Mouse (Mus musculus): Measurements from ENCODE around the gene Actr3. TPM values are rescaled to one million over a fixed set of nuclear protein-coding genes. Genes with fewer than 3 reads are reported as not detected.

Gene Actr3
- polyA plus RNA-seq, 1 experiment from 2014 or later: 271 TPM

DNA sequence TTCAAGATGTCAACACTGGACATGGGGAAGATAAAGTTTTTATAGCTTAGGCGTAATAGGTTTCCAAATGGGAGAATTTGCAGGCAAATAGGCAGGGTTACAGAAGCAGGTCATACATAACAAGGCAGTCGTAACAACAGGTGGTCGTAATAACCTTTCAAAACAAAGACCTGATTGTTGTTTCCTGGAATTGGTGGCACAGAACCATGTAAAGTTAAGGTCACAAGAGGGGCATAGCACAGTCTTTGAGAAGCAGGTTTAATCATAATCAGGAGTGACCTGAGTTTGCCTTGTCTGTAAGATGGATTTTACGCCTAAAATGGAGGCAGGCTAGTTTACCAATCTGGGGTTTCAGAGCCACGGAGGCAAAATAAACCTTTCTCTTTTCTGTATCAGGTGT lies 84.7 kb downstream of the Actr3 start:
- Histone ChIP-seq H3K4me2 (no peak overlapping the region), H3K9ac (ENCODE audit: low read length) (no peak overlapping the region), H3K9me3 (ENCODE audit: control insufficient read depth, low read length) (no peaks in the 10 kb centered on the region; the same call in 1 of the 2 replicates), H3K4me1 (ENCODE audit: control insufficient read depth, insufficient read depth, low read length) (no peaks in the 10 kb centered on the region), H3K27ac (ENCODE audit: low read depth, low read length) (no peak overlapping the region), H3K36me3 (ENCODE audit: control insufficient read depth, insufficient read depth, low read length) (no peaks in the 10 kb centered on the region), H3K4me3 (ENCODE audit: low read depth, low read length) (no peak overlapping the region), H3K27me3 (ENCODE audit: control insufficient read depth, insufficient read depth, low read length) (no peaks in the 10 kb centered on the region)
- WGBS: 89% methylated on average over 5 of the region's 5 CpGs
- ATAC-seq (ENCODE audit: low FRiP score) (no peak), DNase-seq (ENCODE audit: low spot score, missing footprints) (no peak)

DNA sequence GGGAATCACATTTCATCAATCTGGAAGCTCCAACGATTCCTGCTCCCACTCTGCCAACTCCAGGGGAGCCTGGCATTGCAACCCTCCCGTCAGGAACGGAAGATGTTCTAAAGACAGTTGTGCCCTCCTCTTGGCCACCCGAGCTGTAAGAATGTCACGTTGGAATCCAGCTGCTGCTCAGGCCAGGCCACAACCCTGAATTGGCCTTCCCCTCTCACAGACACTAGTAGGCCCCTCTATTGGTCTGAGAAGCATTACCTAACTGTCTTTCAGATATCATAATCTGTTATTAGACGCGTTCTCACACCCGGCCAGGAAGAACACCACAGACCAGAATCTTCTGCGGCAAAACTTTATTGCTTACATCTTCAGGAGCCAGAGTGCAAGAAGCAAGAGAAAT lies 89.7 kb downstream of the Actr3 start:
- Histone ChIP-seq H3K27me3 (ENCODE audit: control insufficient read depth, insufficient read depth, low read length) (no peaks in the 10 kb centered on the region), H3K9ac (ENCODE audit: low read length) (no peak overlapping the region), H3K4me3 (ENCODE audit: low read depth, low read length) (no peak overlapping the region), H3K36me3 (ENCODE audit: control insufficient read depth, insufficient read depth, low read length) (no peaks in the 10 kb centered on the region), H3K4me2 (no peak overlapping the region), H3K27ac (ENCODE audit: low read depth, low read length) (no peak overlapping the region), H3K9me3 (ENCODE audit: control insufficient read depth, low read length) (no peaks in the 10 kb centered on the region; the same call in 1 of the 2 replicates), H3K4me1 (ENCODE audit: control insufficient read depth, insufficient read depth, low read length) (no peaks in the 10 kb centered on the region)
- DNase-seq (ENCODE audit: low spot score, missing footprints) (no peak), ATAC-seq (ENCODE audit: low FRiP score) (no peak)
- WGBS: 95% methylated on average over 9 of the region's 9 CpGs

DNA sequence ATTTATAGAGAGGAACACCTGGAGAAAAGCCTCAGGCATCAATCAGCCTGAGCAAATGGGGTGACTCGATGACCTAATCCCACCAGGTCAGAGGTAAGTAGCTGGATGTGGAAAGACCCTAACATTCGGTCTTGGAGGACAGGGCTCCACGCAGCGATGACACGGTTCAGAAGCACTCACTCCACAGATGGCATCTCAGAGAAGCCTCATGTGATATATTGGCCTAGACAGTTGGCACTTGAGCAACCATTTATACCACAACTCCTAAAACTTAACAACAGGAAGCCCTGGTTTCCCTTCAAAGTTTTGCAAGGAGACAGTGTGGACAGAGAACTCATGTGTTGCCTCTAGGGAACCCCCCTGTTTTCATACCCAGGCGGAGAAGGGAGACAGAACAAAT lies 90.1 kb downstream of the Actr3 start:
- DNase-seq (ENCODE audit: low spot score, missing footprints): no peak
- no peaks in the 10 kb centered on the region for H3K27me3 ChIP-seq (ENCODE audit: control insufficient read depth, insufficient read depth, low read length)
- H3K4me2 ChIP-seq: no peak overlapping the region
- ATAC-seq (ENCODE audit: low FRiP score): no peak
- H3K4me3 ChIP-seq (ENCODE audit: low read depth, low read length): no peak overlapping the region
- H3K9ac ChIP-seq (ENCODE audit: low read length): no peak overlapping the region
- H3K36me3 ChIP-seq (ENCODE audit: control insufficient read depth, insufficient read depth, low read length): no peaks in the 10 kb centered on the region
- H3K9me3 ChIP-seq (ENCODE audit: control insufficient read depth, low read length): no peaks in the 10 kb centered on the region; the same call in 1 of the 2 replicates
- no peak overlapping the region for H3K27ac ChIP-seq (ENCODE audit: low read depth, low read length)
- whole genome bisulfite sequencing: 94% methylated on average over 6 of the region's 6 CpGs
- H3K4me1 ChIP-seq (ENCODE audit: control insufficient read depth, insufficient read depth, low read length): no peaks in the 10 kb centered on the region

DNA sequence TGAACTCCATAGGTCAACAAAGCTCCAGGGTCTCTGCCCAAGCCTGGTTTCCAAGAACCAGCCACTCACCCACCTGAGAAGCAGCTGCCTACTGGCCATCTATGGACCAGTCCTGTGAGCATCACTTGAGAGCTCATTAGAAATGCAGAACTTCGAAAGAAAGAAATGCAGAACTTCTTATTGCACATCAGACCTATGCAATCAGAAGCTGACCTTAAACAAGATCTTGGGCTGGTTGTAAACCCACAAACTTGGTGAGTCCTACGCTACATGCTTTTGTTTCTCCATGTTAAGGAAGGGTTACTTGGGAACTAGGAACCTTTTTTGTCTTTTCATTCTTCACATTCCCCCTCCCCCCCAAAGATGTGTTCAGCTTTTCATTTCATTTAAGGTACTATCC lies 92.4 kb downstream of the Actr3 start:
- no peaks in the 10 kb centered on the region for H3K9me3 ChIP-seq (ENCODE audit: control insufficient read depth, low read length)
- no peaks in the 10 kb centered on the region for H3K36me3 ChIP-seq (ENCODE audit: control insufficient read depth, insufficient read depth, low read length)
- H3K27me3 ChIP-seq (ENCODE audit: control insufficient read depth, insufficient read depth, low read length): no peaks in the 10 kb centered on the region
- WGBS: 86% methylated on average over 2 of the region's 2 CpGs
- no peak overlapping the region for H3K27ac ChIP-seq (ENCODE audit: low read depth, low read length)
- no peak overlapping the region for H3K4me2 ChIP-seq
- no peak for DNase-seq (ENCODE audit: low spot score, missing footprints)
- no peaks in the 10 kb centered on the region for H3K4me1 ChIP-seq (ENCODE audit: control insufficient read depth, insufficient read depth, low read length)
- no peak overlapping the region for H3K4me3 ChIP-seq (ENCODE audit: low read depth, low read length)
- ATAC-seq (ENCODE audit: low FRiP score): no peak
- H3K9ac ChIP-seq (ENCODE audit: low read length): no peak overlapping the region

Other genes starting within 250 kb of the Actr3 start
- gene Slc35f5, start 124.9 kb upstream of the Actr3 start, polyA plus RNA-seq (2014; fragmentation: Nextera tagmentation; extraction: Ambion mirVana): 23.0 and 29.8 TPM in 2 replicates
- not detected in 2 replicates for gene Gpr39, start 241.3 kb upstream of the Actr3 start, polyA plus RNA-seq (2014; fragmentation: Nextera tagmentation; extraction: Ambion mirVana)